In genomic region chr17:33439148-33439547, GRCm38 (mm10) we compare ENCODE assay signal across 8 mouse cellular contexts. TPM values are rescaled to one million over a fixed set of nuclear protein-coding genes. Genes with fewer than 3 reads are reported as not detected.
DNase-seq lines count a peak whose midpoint lies in the region; ATAC-seq and TF ChIP-seq lines count a peak whose summit lies in the region.

No protein-coding gene starts in this region.

- no peak overlapping the region for H3K4me2 ChIP-seq in heart, embryonic 11.5 days
- no peak overlapping the region for H3K4me2 ChIP-seq in forebrain, embryonic 13.5 days
- no peak overlapping the region for H3K4me2 ChIP-seq in midbrain, postnatal 0 days (ENCODE audit: low read depth, low read length, poor library complexity, severe bottlenecking)
- H3K4me2 ChIP-seq in stomach, embryonic 16.5 days (ENCODE audit: low read depth, low read length), result no peak overlapping the region

- peak; percentile 73 to 88 for DNase-seq in heart, adult 18-20 months
- DNase-seq in brain, embryonic 18.5 days (ENCODE audit: low read depth, low spot score), result peak; percentile 16
- DNase-seq in hindlimb bud, embryonic 11.5 days (ENCODE audit: extremely low spot score, low read depth, low spot score), result peak; percentile 66
- peak; percentile 8 to 73 for DNase-seq in left cerebral cortex, adult 9 months (ENCODE audit: low spot score in 2 of 2)
- DNase-seq in midbrain, postnatal 0 days (ENCODE audit: low spot score), result peak; percentile 83

- H3K4me3 ChIP-seq in heart, embryonic 11.5 days (ENCODE audit: low read depth, low read length), result no peak overlapping the region
- no peak overlapping the region for H3K4me3 ChIP-seq in forebrain, embryonic 13.5 days
- H3K4me3 ChIP-seq in midbrain, postnatal 0 days (ENCODE audit: low read depth, low read length), result no peak overlapping the region
- no peak overlapping the region for H3K4me3 ChIP-seq in stomach, embryonic 16.5 days (replicated peaks; ENCODE audit: low read length)

- H3K27me3 ChIP-seq in heart, embryonic 11.5 days (ENCODE audit: control insufficient read depth, insufficient read depth, low read length), result no peaks in the 10 kb centered on the region; the same call in 1 of the 2 replicates
- no peaks in the 10 kb centered on the region for H3K27me3 ChIP-seq in forebrain, embryonic 13.5 days
- H3K27me3 ChIP-seq in midbrain, postnatal 0 days (ENCODE audit: insufficient read depth, low read length), result no peaks in the 10 kb centered on the region
- H3K27me3 ChIP-seq in stomach, embryonic 16.5 days (ENCODE audit: control insufficient read depth, insufficient read depth, low read length), result no peaks in the 10 kb centered on the region

- no peak for ATAC-seq in heart, embryonic 11.5 days (replicated peaks; ENCODE audit: insufficient number of reproducible peaks, low FRiP score, low TSS enrichment)
- peak; percentile 50; the same call in 1 of the 2 replicates for ATAC-seq in forebrain, embryonic 13.5 days
- ATAC-seq in midbrain, postnatal 0 days (ENCODE audit: low FRiP score), result no peak
- peak; percentile 53; the same call in 1 of the 2 replicates for ATAC-seq in stomach, embryonic 16.5 days (ENCODE audit: insufficient read depth, low FRiP score)

- peak; percentile 79 for TF ChIP-seq CTCF in midbrain, postnatal 0 days (IDR thresholded peaks at IDR 0.05)

- H3K27ac ChIP-seq in heart, embryonic 11.5 days (ENCODE audit: low read depth, low read length), result no peak overlapping the region
- no peak overlapping the region for H3K27ac ChIP-seq in forebrain, embryonic 13.5 days
- no peak overlapping the region for H3K27ac ChIP-seq in midbrain, postnatal 0 days (ENCODE audit: low read depth, low read length)
- no peak overlapping the region for H3K27ac ChIP-seq in stomach, embryonic 16.5 days (ENCODE audit: low read length)

- no peaks in the 10 kb centered on the region for H3K9me3 ChIP-seq in heart, embryonic 11.5 days (replicated peaks; ENCODE audit: control insufficient read depth, low read length)
- H3K9me3 ChIP-seq in forebrain, embryonic 13.5 days (replicated peaks), result no peaks in the 10 kb centered on the region
- no peaks in the 10 kb centered on the region for H3K9me3 ChIP-seq in midbrain, postnatal 0 days (ENCODE audit: low read length)
- H3K9me3 ChIP-seq in stomach, embryonic 16.5 days (replicated peaks; ENCODE audit: control insufficient read depth, low read length), result no peaks in the 10 kb centered on the region

- no peak overlapping the region for H3K9ac ChIP-seq in heart, embryonic 11.5 days (ENCODE audit: low read depth, low read length)
- no peak overlapping the region for H3K9ac ChIP-seq in forebrain, embryonic 13.5 days
- H3K9ac ChIP-seq in midbrain, postnatal 0 days (replicated peaks; ENCODE audit: low read length, poor library complexity, severe bottlenecking), result no peak overlapping the region
- no peak overlapping the region for H3K9ac ChIP-seq in stomach, embryonic 16.5 days (ENCODE audit: low read length)

- no peaks in the 10 kb centered on the region for H3K4me1 ChIP-seq in heart, embryonic 11.5 days (ENCODE audit: control insufficient read depth, insufficient read depth, low read length)
- no peaks in the 10 kb centered on the region for H3K4me1 ChIP-seq in forebrain, embryonic 13.5 days
- H3K4me1 ChIP-seq in midbrain, postnatal 0 days (ENCODE audit: insufficient read depth, low read length), result no peaks in the 10 kb centered on the region
- no peaks in the 10 kb centered on the region for H3K4me1 ChIP-seq in stomach, embryonic 16.5 days (ENCODE audit: control insufficient read depth, insufficient read depth, low read length)

- no peaks in the 10 kb centered on the region for H3K36me3 ChIP-seq in heart, embryonic 11.5 days (ENCODE audit: control insufficient read depth, insufficient read depth, low read length)
- no peaks in the 10 kb centered on the region for H3K36me3 ChIP-seq in forebrain, embryonic 13.5 days (ENCODE audit: poor library complexity, severe bottlenecking)
- H3K36me3 ChIP-seq in midbrain, postnatal 0 days (ENCODE audit: insufficient read depth, low read length), result no peaks in the 10 kb centered on the region
- H3K36me3 ChIP-seq in stomach, embryonic 16.5 days (ENCODE audit: control insufficient read depth, insufficient read depth, low read length), result no peaks in the 10 kb centered on the region

- WGBS in heart, embryonic 11.5 days (ENCODE audit: insufficient replicate concordance), result 68% methylated on average over 1 of the region's 1 CpGs
- WGBS in forebrain, embryonic 13.5 days, result 68% methylated on average over 1 of the region's 1 CpGs
- 67% methylated on average over 1 of the region's 1 CpGs for WGBS in midbrain, postnatal 0 days
- WGBS in stomach, embryonic 16.5 days, result 69% methylated on average over 1 of the region's 1 CpGs

RNA-seq across cellular contexts. Expression of gene Actl9, which starts 6.5 kb away (rescaled TPM):
- not detected for total RNA-seq in heart, adult 18-20 months (2021)
- not detected in 2 replicates for polyA plus RNA-seq in heart, embryonic 11.5 days (2014; fragmentation: Nextera tagmentation; extraction: Ambion mirVana)
- polyA plus RNA-seq in forebrain, embryonic 13.5 days (2015; fragmentation: Nextera tagmentation; extraction: Ambion mirVana), result not detected in 2 replicates
- total RNA-seq in midbrain, postnatal 0 days (2014; rRNA removed), result not detected in 2 replicates
- polyA plus RNA-seq in midbrain, postnatal 0 days (2015; fragmentation: Nextera tagmentation; extraction: Ambion mirVana), result not detected in 2 replicates
- polyA plus RNA-seq in stomach, embryonic 16.5 days (2015; fragmentation: Nextera tagmentation; extraction: Ambion mirVana), result not detected in 2 replicates

RNA-seq across cellular contexts. Expression of gene Zfp101, which starts 44.7 kb away (rescaled TPM):
- 1 to 10 TPM; 2.5 to 5.4 TPM for total RNA-seq in heart, adult 18-20 months (2021)
- 10.1 and 10.4 TPM in 2 replicates for polyA plus RNA-seq in heart, embryonic 11.5 days (2014; fragmentation: Nextera tagmentation; extraction: Ambion mirVana)
- 22.6 and 23.2 TPM in 2 replicates for polyA plus RNA-seq in forebrain, embryonic 13.5 days (2015; fragmentation: Nextera tagmentation; extraction: Ambion mirVana)
- total RNA-seq in midbrain, postnatal 0 days (2014; rRNA removed), result 13.6 and 28.9 TPM in 2 replicates
- 6.8 and 9.0 TPM in 2 replicates for polyA plus RNA-seq in midbrain, postnatal 0 days (2015; fragmentation: Nextera tagmentation; extraction: Ambion mirVana)
- 12.1 and 12.6 TPM in 2 replicates for polyA plus RNA-seq in stomach, embryonic 16.5 days (2015; fragmentation: Nextera tagmentation; extraction: Ambion mirVana)

Comparison
In these comparisons a context has a peak if more than half of its experiments do, and no peak if none do; other contexts are left out.
1. DNase-seq: peak in every context shown above with its lines; median percentile 83 in midbrain, postnatal 0 days; 80 in heart, adult 18-20 months; 66 in hindlimb bud, embryonic 11.5 days; 40 in left cerebral cortex, adult 9 months; 16 in brain, embryonic 18.5 days.
2. ATAC-seq: peak in forebrain, embryonic 13.5 days (single experiment) and stomach, embryonic 16.5 days (single experiment); none in heart, embryonic 11.5 days (single experiment) and midbrain, postnatal 0 days (single experiment).